Comparison of ENCODE assay signal across 8 mouse cellular contexts in the genomic region with DNA sequence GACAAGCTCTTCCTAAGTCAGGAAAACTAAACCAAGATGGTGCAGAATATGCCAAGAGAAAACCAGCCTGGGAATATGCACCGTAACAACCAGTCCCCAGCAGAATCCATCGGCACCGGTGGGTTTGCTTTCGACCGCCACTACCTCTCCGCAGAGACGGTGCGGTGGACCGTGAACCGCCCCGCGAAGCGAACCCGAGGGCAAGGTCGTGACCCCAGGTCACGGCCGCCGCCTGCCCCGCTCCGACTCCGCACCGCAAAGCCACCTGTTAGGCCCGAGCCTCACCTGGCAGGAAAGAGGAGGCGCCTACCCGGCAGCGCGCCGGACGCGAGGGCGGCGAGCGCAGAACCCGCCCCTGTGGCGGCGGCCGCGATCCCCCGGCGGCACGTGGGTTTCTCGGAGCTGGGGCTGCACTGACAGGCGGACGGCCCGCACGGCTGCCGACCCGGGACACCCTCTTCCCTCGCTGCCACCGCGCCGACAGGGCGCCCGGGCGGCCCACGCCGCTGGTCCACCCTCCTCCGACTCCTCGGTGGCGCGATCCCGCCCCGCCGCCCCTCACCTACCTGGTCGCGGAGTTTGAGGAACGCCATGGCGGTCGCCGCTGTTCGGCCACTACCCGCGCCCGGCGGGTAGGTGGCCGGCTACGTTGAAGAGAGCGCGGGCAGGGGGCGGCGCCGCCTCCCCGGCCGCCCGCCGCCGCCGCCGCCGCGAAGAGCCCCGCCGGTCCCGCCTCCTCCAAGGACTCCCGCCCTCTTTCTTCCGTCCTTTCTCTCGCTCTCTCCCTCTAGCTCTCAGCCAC. TPM values are rescaled to one million over a fixed set of nuclear protein-coding genes. Genes with fewer than 3 reads are reported as not detected.
DNase-seq lines count a peak whose midpoint lies in the region; ATAC-seq and TF ChIP-seq lines count a peak whose summit lies in the region.

No protein-coding gene starts in this region.

- peak overlapping the region; percentile 78 for H3K9ac ChIP-seq in limb, embryonic 11.5 days (ENCODE audit: low read length)
- peak overlapping the region; percentile 91 for H3K9ac ChIP-seq in midbrain, embryonic 12.5 days (replicated peaks)

- no peaks in the 10 kb centered on the region for H3K9me3 ChIP-seq in limb, embryonic 11.5 days (ENCODE audit: control insufficient read depth, low read length)
- H3K9me3 ChIP-seq in midbrain, embryonic 12.5 days, result no peaks in the 10 kb centered on the region

- peak overlapping the region; percentile 88 for H3K27ac ChIP-seq in limb, embryonic 11.5 days (replicated peaks; ENCODE audit: low read depth, low read length)
- H3K27ac ChIP-seq in midbrain, embryonic 12.5 days (replicated peaks), result peak overlapping the region; percentile 95
- H3K27ac ChIP-seq in small intestine, adult 2 months (ENCODE audit: insufficient read depth, low read depth, low read length), result peak overlapping the region; percentile 83

- WGBS in limb, embryonic 11.5 days, result 0% methylated on average over 59 of the region's 97 CpGs
- WGBS in midbrain, embryonic 12.5 days, result under 1% methylated on average over 87 of the region's 97 CpGs
- under 1% methylated on average over 83 of the region's 97 CpGs for WGBS in small intestine, adult 2 months

- ATAC-seq in limb, embryonic 11.5 days (ENCODE audit: insufficient number of reproducible peaks, low FRiP score, low TSS enrichment, low read depth), result peak; percentile 76; the same call in 1 of the 2 replicates
- no peak; the same call in none of the 2 replicates for ATAC-seq in midbrain, embryonic 12.5 days (ENCODE audit: low FRiP score, low read depth)

- DNase-seq in adrenal gland, adult 18-20 months (ENCODE audit: low spot score in 2 of 2), result peak; percentile 59 to 62
- DNase-seq in embryo, embryonic 10.5 days (ENCODE audit: low spot score), result peak; percentile 46
- peak; percentile 8 to 34 for DNase-seq in gastrocnemius, postnatal 36 days
- DNase-seq in kidney, adult 11 months, result peak; percentile 76
- DNase-seq in limb, embryonic 11.5 days (ENCODE audit: low spot score), result peak; percentile 66
- no peak for DNase-seq in Muller cell, postnatal 12 days (ENCODE audit: inconsistent ontology term)

- H3K4me2 ChIP-seq in limb, embryonic 11.5 days (ENCODE audit: low read depth, severe bottlenecking), result peak overlapping the region; percentile 74
- peak overlapping the region; percentile 84 for H3K4me2 ChIP-seq in midbrain, embryonic 12.5 days (replicated peaks)

- peak overlapping the region; percentile 88 for H3K4me3 ChIP-seq in limb, embryonic 11.5 days (ENCODE audit: low read depth, low read length)
- peak overlapping the region; percentile 97 for H3K4me3 ChIP-seq in midbrain, embryonic 12.5 days
- peak overlapping the region; percentile 96 for H3K4me3 ChIP-seq in small intestine, adult 2 months (ENCODE audit: low read depth, low read length)

- no peak for TF ChIP-seq POLR2A in small intestine, adult 2 months (IDR thresholded peaks at IDR 0.05; ENCODE audit: low read depth, low read length)

- TF ChIP-seq CTCF in small intestine, adult 2 months (IDR thresholded peaks at IDR 0.05; ENCODE audit: extremely low read depth, insufficient read length, insufficient replicate concordance, low read depth, low read length), result no peak

- H3K4me1 ChIP-seq in limb, embryonic 11.5 days (ENCODE audit: control insufficient read depth, insufficient read depth, low read length), result 0 out of 2 replicates have a peak, but pooled peaks cover 2% of the 10 kb centered on the region
- peaks cover 12% of the 10 kb centered on the region; the same call in 1 of the 2 replicates for H3K4me1 ChIP-seq in midbrain, embryonic 12.5 days
- H3K4me1 ChIP-seq in small intestine, adult 2 months (ENCODE audit: control insufficient read depth, insufficient read depth, insufficient read length, low read length), result no peaks in the 10 kb centered on the region

- no peaks in the 10 kb centered on the region for H3K36me3 ChIP-seq in limb, embryonic 11.5 days (ENCODE audit: control insufficient read depth, insufficient read depth, low read length)
- H3K36me3 ChIP-seq in midbrain, embryonic 12.5 days, result no peaks in the 10 kb centered on the region
- no peaks in the 10 kb centered on the region for H3K36me3 ChIP-seq in small intestine, adult 2 months (ENCODE audit: control insufficient read depth, insufficient read depth, low read length)

- intact Hi-C loops in gastrocnemius, postnatal 36 days (cut with DNase I), result loop anchor here (5.0 kb wide), 1 partner anchor 42 kb away; no protein-coding TSS in a partner anchor

- H3K27me3 ChIP-seq in limb, embryonic 11.5 days (ENCODE audit: control insufficient read depth, insufficient read depth, low read length), result no peaks in the 10 kb centered on the region
- H3K27me3 ChIP-seq in midbrain, embryonic 12.5 days, result no peaks in the 10 kb centered on the region
- H3K27me3 ChIP-seq in small intestine, adult 2 months (ENCODE audit: control insufficient read depth, insufficient read depth, low read length), result no peaks in the 10 kb centered on the region

RNA-seq across cellular contexts. Expression of a gene that starts 0.5 kb away (rescaled TPM):
- total RNA-seq in adrenal gland, adult 18-20 months (2021), result 10 to 100 TPM; 14.3 to 15.4 TPM
- total RNA-seq in gastrocnemius, postnatal 36 days (2021), result 10 to 100 TPM; 36.7 to 49.1 TPM
- polyA plus RNA-seq in limb, embryonic 11.5 days (2014; fragmentation: Nextera tagmentation; extraction: Ambion mirVana), result 9.9 and 10.2 TPM in 2 replicates
- polyA plus RNA-seq in midbrain, embryonic 12.5 days (2016; fragmentation: Nextera tagmentation; extraction: Ambion mirVana), result 13.5 and 13.9 TPM in 2 replicates
- polyA plus RNA-seq in small intestine, adult 2 months (2012; rRNA removed), result 1.6 and 2.2 TPM in 2 replicates
